In genomic region chr9:32522536-32523245, GRCm38 (mm10) we compare ENCODE assay signal across 24 mouse cellular contexts. TPM values are rescaled to one million over a fixed set of nuclear protein-coding genes. Genes with fewer than 3 reads are reported as not detected.
DNase-seq lines count a peak whose midpoint lies in the region; ATAC-seq and TF ChIP-seq lines count a peak whose summit lies in the region.
"Had no signal": no experiment of that assay in that cellular context is flagged by ENCODE, and none has a peak within 500 bp of the region (broad histone marks: within the 10 kb centered on the region; RNA-seq: fewer than 3 reads in every experiment).

No protein-coding gene starts in this region.

- WGBS in heart, postnatal 0 days: 62% methylated on average over 2 of the region's 2 CpGs
- WGBS in cerebellum, adult 2 months: 52% methylated on average over 2 of the region's 2 CpGs

- TF ChIP-seq EP300 in heart, postnatal 0 days (IDR thresholded peaks at IDR 0.05; ENCODE audit: low read depth): no peak

- TF ChIP-seq CTCF in heart, postnatal 0 days (IDR thresholded peaks at IDR 0.05; ENCODE audit: low read depth): no peak
- TF ChIP-seq CTCF in cerebellum, adult 2 months (IDR thresholded peaks at IDR 0.05; ENCODE audit: borderline replicate concordance, insufficient read depth, low read depth, low read length): no peak

- no peak for TF ChIP-seq POLR2A in cerebellum, adult 2 months (IDR thresholded peaks at IDR 0.05; ENCODE audit: borderline replicate concordance, insufficient read depth, low read length)

- H3K4me3 ChIP-seq in heart, postnatal 0 days (ENCODE audit: low read depth, low read length): no peak overlapping the region
- peak overlapping the region; percentile 80 for H3K4me3 ChIP-seq in megakaryocyte, embryonic 14.5 days (replicated peaks)
- no peak overlapping the region for H3K4me3 ChIP-seq in cerebellum, adult 2 months (replicated peaks; ENCODE audit: insufficient read depth, low read depth, low read length)
- H3K4me3 ChIP-seq: hindbrain, embryonic 10.5 days; hindbrain, embryonic 15.5 days; intestine, embryonic 15.5 days; limb, embryonic 10.5 days; limb, embryonic 15.5 days; liver, embryonic 13.5 days; midbrain, embryonic 15.5 days; stomach, embryonic 15.5 days had no signal

- H3K4me2 ChIP-seq in heart, postnatal 0 days (ENCODE audit: low read depth, low read length): no peak overlapping the region
- H3K4me2 ChIP-seq: hindbrain, embryonic 15.5 days; intestine, embryonic 15.5 days; limb, embryonic 15.5 days; liver, embryonic 13.5 days; midbrain, embryonic 15.5 days; stomach, embryonic 15.5 days had no signal

- H3K9ac ChIP-seq in heart, postnatal 0 days (replicated peaks; ENCODE audit: low read depth, low read length): no peak overlapping the region
- H3K9ac ChIP-seq: hindbrain, embryonic 15.5 days; intestine, embryonic 15.5 days; limb, embryonic 15.5 days; liver, embryonic 13.5 days; midbrain, embryonic 15.5 days; stomach, embryonic 15.5 days had no signal

- no peaks in the 10 kb centered on the region for H3K27me3 ChIP-seq in heart, postnatal 0 days (ENCODE audit: control insufficient read depth, insufficient read depth, low read length)
- no peaks in the 10 kb centered on the region for H3K27me3 ChIP-seq in megakaryocyte, embryonic 14.5 days (replicated peaks)
- no peaks in the 10 kb centered on the region for H3K27me3 ChIP-seq in cerebellum, adult 2 months (ENCODE audit: control insufficient read depth, insufficient read depth, low read length)
- H3K27me3 ChIP-seq: hindbrain, embryonic 15.5 days; intestine, embryonic 15.5 days; limb, embryonic 15.5 days; liver, embryonic 13.5 days; midbrain, embryonic 15.5 days; stomach, embryonic 15.5 days had no signal

- H3K36me3 ChIP-seq in heart, postnatal 0 days (replicated peaks; ENCODE audit: control insufficient read depth, insufficient read depth, low read length): no peaks in the 10 kb centered on the region
- H3K36me3 ChIP-seq in megakaryocyte, embryonic 14.5 days (replicated peaks; ENCODE audit: low read length): peaks cover 94% of the 10 kb centered on the region
- H3K36me3 ChIP-seq: hindbrain, embryonic 10.5 days; hindbrain, embryonic 15.5 days; intestine, embryonic 15.5 days; limb, embryonic 15.5 days; liver, embryonic 13.5 days; midbrain, embryonic 15.5 days; stomach, embryonic 15.5 days had no signal

- no peaks in the 10 kb centered on the region for H3K9me3 ChIP-seq in heart, postnatal 0 days (replicated peaks; ENCODE audit: control insufficient read depth, low read length)
- H3K9me3 ChIP-seq in megakaryocyte, embryonic 14.5 days: no peaks in the 10 kb centered on the region
- H3K9me3 ChIP-seq: hindbrain, embryonic 10.5 days; hindbrain, embryonic 15.5 days; intestine, embryonic 15.5 days; limb, embryonic 10.5 days; limb, embryonic 15.5 days; liver, embryonic 13.5 days; midbrain, embryonic 15.5 days; stomach, embryonic 15.5 days had no signal

- intact Hi-C loops in heart, postnatal 14 days (cut with DNase I): no loop called here

- DNase-seq in heart, adult 11 months: peak; percentile 64
- no peak for DNase-seq in heart, adult 9 months (ENCODE audit: low spot score in 2 of 2)
- no peak for DNase-seq in heart, postnatal 0 days (ENCODE audit: low spot score)
- no peak for DNase-seq in heart, postnatal 14 days
- DNase-seq in cerebellum, adult 2 months: no peak
- DNase-seq: adrenal gland, postnatal 25 days; cerebellum, adult 18-20 months; cerebellum, postnatal 25 days; kidney, adult 8-10 months; kidney, postnatal 14 days; layer of hippocampus, adult 9-11 months; liver, embryonic 13.5 days; lung, adult 18-20 months; right cerebral cortex, postnatal 25 days had no signal

- H3K27ac ChIP-seq in heart, postnatal 0 days (ENCODE audit: low read depth): peak overlapping the region; percentile 30; the same call in 1 of the 2 replicates
- H3K27ac ChIP-seq in cerebellum, adult 2 months (ENCODE audit: insufficient read depth, low read length): no peak overlapping the region
- H3K27ac ChIP-seq: hindbrain, embryonic 10.5 days; hindbrain, embryonic 15.5 days; intestine, embryonic 15.5 days; limb, embryonic 10.5 days; limb, embryonic 15.5 days; midbrain, embryonic 15.5 days; stomach, embryonic 15.5 days had no signal

- ATAC-seq in heart, postnatal 0 days (ENCODE audit: insufficient read depth, low read depth): no peak
- ATAC-seq in megakaryocyte, adult 5-6 weeks (ENCODE audit: poor library complexity, severe bottlenecking): no peak
- ATAC-seq: forebrain, embryonic 14.5 days; intestine, embryonic 15.5 days; midbrain, embryonic 15.5 days had no signal

- H3K4me1 ChIP-seq in heart, postnatal 0 days (ENCODE audit: control insufficient read depth, insufficient read depth): peaks cover 35% of the 10 kb centered on the region
- peaks cover 100% of the 10 kb centered on the region for H3K4me1 ChIP-seq in megakaryocyte, embryonic 14.5 days
- no peaks in the 10 kb centered on the region for H3K4me1 ChIP-seq in cerebellum, adult 2 months (ENCODE audit: control insufficient read depth, insufficient read depth, low read length)
- H3K4me1 ChIP-seq: hindbrain, embryonic 15.5 days; midbrain, embryonic 15.5 days had no signal

RNA-seq across cellular contexts. Expression of gene Fli1, which starts 20.0 kb away (rescaled TPM):
- 25.9 and 29.5 TPM in 2 replicates for total RNA-seq in heart, postnatal 0 days (2014; rRNA removed; ENCODE audit: low replicate concordance)
- 19.0 and 19.2 TPM in 2 replicates for polyA plus RNA-seq in heart, postnatal 0 days (2015; fragmentation: Nextera tagmentation; extraction: Ambion mirVana)
- 10 to 100 TPM; 37.0 to 41.0 TPM for total RNA-seq in heart, postnatal 14 days (2021)
- polyA plus RNA-seq in megakaryocyte, embryonic 14.5 days (2012; ENCODE audit: insufficient read depth, low replicate concordance): 20.8 and 61.7 TPM in 2 replicates
- total RNA-seq in megakaryocyte, adult 5-6 weeks (2015): 89.0 and 92.7 TPM in 2 replicates
- 95.8 and 106 TPM in 2 replicates for total RNA-seq in megakaryocyte, adult 5-6 weeks (2017)
- polyA plus RNA-seq in cerebellum, adult 2 months (2012; rRNA removed): 1.7 and 2.2 TPM in 2 replicates
